Mouse (Mus musculus) urinary bladder, postnatal 25 days (tissue): ENCODE measurements at regions not wholly inside any gene's neighbourhood (a gene's known extent, or its start where the extent isn't known, plus 50 kb on each side); places are given as distances from the start of the nearest gene placed in this dataset.

Experiments
- DNase-seq: peaks from one replicate; pipeline ENCODE4 v3.0.0; 2022; ENCODE audit warnings: low spot score

- no peak for DNase-seq
Observed at GRCm38 (mm10) chr19:27140892-27141291, 75.4 kb upstream of the Vldlr start.

DNA sequence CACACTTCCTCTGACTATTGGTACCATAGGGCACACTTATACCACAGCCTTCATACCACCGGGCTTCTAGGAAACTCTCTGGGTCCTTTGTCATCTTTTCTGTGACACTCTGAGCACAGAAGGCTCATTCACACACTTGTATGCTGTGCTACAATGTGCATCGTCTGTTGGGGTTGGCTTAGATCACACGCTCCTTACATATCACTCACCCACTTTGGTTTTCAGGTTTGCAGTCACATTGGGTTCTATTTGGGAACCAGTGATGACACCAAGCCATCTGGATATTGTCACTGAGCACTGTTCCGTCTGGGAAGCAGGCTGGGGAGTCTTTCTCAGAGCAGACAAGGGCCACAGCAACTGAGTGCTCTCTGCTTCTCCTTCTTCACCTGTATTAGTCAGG lies 74.1 kb upstream of the Vldlr start:
- no peak for DNase-seq

- no peak for DNase-seq
Observed at GRCm38 (mm10) chr19:27147404-27147803, 68.9 kb upstream of the Vldlr start.

DNA sequence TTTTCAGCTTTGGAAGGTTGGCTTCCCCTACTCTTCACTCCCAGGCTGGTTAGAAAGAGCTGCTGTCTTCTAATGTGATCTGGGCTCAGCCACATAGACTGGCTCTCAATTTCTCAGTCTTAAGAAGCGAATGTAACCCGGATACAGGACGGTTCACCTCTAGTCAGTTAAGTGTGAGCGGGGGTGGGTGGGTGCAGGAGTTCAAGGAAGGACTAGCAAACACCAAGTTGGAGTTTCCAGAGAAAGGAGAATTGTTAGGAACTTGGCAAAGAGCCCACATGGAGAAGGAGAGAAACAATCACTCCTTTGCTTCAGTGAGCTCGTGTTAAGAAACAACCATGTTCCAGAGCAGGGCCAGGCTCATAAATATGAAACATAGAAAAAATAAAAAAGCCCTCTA lies 68.0 kb upstream of the Vldlr start:
- no peak for DNase-seq

GRCm38 (mm10) chr19:27149567-27149966 lies 66.7 kb upstream of the Vldlr start:
- no peak for DNase-seq

- no peak for DNase-seq
Observed at GRCm38 (mm10) chr19:27161933-27162332, 54.4 kb upstream of the Vldlr start.
